Mouse (Mus musculus): ENCODE results near the gene Speg. TPM values are rescaled to one million over a fixed set of nuclear protein-coding genes. Genes with fewer than 3 reads are reported as not detected.

Speg gene
- total RNA-seq, 1 experiment = 31.2 TPM

GRCm38 (mm10) chr1:75476441-75476840 lies 101.3 kb downstream of the Speg start:
- Histone ChIP-seq H3K4me1 (ENCODE audit: control insufficient read depth in 2 of 2, insufficient read depth in 2 of 2, low read length in 2 of 2, poor library complexity in 1 of 2) (peaks cover 4 to 8% of the 10 kb centered on the region in 2 experiments; a peak in 2 of 4 replicates), H3K4me3 (ENCODE audit: insufficient read depth in 1 of 2, low read depth in 1 of 2, low read length in 2 of 2, poor library complexity in 1 of 2, severe bottlenecking in 1 of 2) (no peak overlapping the region), H3K27ac (ENCODE audit: insufficient read depth, low read depth, low read length, poor library complexity, severe bottlenecking) (no peak overlapping the region), H3K9me3 (ENCODE audit: control insufficient read depth, insufficient read depth, low read depth, low read length) (no peaks in the 10 kb centered on the region), H3K36me3 (ENCODE audit: control insufficient read depth, insufficient read depth, low read length, poor library complexity, severe bottlenecking) (peaks cover 27% of the 10 kb centered on the region), H3K9ac (ENCODE audit: insufficient read depth, low read depth, low read length, poor library complexity, severe bottlenecking) (no peak overlapping the region)
- DNase-seq (ENCODE audit: low read depth, low spot score) = no peak
- in situ Hi-C loops (cut with MboI; ENCODE audit: low sequenced_read_pairs in 2 of 2, unreplicated experiment in 2 of 2) = no loop called here
- TF ChIP-seq HCFC1 (IDR thresholded peaks at IDR 0.05; ENCODE audit: borderline replicate concordance, insufficient read depth, low read length) (no peak), ZNF384 (IDR thresholded peaks at IDR 0.05; ENCODE audit: low read depth, low read length) (no peak), CHD2 (IDR thresholded peaks at IDR 0.05; ENCODE audit: low read depth, low read length) (no peak), ZC3H11A (IDR thresholded peaks at IDR 0.05; ENCODE audit: borderline replicate concordance, low read depth, low read length) (no peak), MAFK (IDR thresholded peaks at IDR 0.05; ENCODE audit: insufficient read depth, low read depth, low read length) (no peak)

DNA sequence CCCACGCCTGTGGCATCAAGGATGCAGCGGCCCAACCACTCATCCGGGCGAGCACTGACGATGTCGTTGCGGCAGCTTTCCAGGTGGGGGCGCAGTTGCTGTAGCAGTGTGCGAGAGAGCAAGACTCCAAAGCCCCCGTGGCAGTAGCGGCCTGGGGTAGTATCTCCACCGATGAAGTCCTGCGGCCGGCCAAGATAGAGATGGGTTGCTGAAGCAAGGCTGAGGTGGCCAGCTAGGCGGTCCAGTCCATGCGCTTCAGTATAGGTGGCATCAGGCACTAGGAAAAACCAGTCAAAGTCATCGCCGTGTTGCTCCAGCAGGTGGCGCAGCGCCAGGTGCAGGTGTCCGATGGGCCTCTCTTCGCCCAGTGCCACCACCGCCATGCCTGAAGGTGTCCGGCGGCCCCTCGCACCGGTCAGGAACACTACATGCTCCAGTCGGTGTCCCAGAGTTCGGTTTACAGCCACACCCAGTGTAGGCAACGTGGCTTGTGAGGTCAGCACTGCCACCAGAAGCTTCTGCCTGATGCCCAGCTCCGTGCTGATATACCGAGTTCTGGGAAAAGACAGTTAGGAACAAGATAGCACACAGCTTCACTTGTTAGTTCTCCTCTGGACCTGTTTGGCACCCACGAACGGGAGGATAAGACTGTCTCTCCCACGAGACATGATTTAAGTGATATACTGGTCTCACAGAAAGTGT lies 102.3 kb downstream of the Speg start:
- peak overlapping the region; percentile 18 to 25; a peak in 2 of 4 replicates for H3K4me3 ChIP-seq (ENCODE audit: insufficient read depth in 1 of 2, low read depth in 1 of 2, low read length in 2 of 2, poor library complexity in 1 of 2, severe bottlenecking in 1 of 2)
- H3K36me3 ChIP-seq (ENCODE audit: control insufficient read depth, insufficient read depth, low read length, poor library complexity, severe bottlenecking) = peaks cover 27% of the 10 kb centered on the region
- in situ Hi-C loops (cut with MboI; ENCODE audit: low sequenced_read_pairs in 2 of 2, unreplicated experiment in 2 of 2) = no loop called here
- H3K4me1 ChIP-seq (ENCODE audit: control insufficient read depth in 2 of 2, insufficient read depth in 2 of 2, low read length in 2 of 2, poor library complexity in 1 of 2) = peaks cover 4 to 8% of the 10 kb centered on the region in 2 experiments; a peak in 2 of 4 replicates
- no peak overlapping the region for H3K27ac ChIP-seq (ENCODE audit: insufficient read depth, low read depth, low read length, poor library complexity, severe bottlenecking)
- no peak overlapping the region; the same call in 1 of the 2 replicates for H3K9ac ChIP-seq (ENCODE audit: insufficient read depth, low read depth, low read length, poor library complexity, severe bottlenecking)
- TF ChIP-seq ZNF384 (IDR thresholded peaks at IDR 0.05; ENCODE audit: low read depth, low read length) (0 out of 2 replicates have a peak, but pooled peaks have one; percentile 23), MAFK (IDR thresholded peaks at IDR 0.05; ENCODE audit: insufficient read depth, low read depth, low read length) (no peak), HCFC1 (IDR thresholded peaks at IDR 0.05; ENCODE audit: borderline replicate concordance, insufficient read depth, low read length) (0 out of 2 replicates have a peak, but pooled peaks have one; percentile 25), CHD2 (IDR thresholded peaks at IDR 0.05; ENCODE audit: low read depth, low read length) (no peak), ZC3H11A (IDR thresholded peaks at IDR 0.05; ENCODE audit: borderline replicate concordance, low read depth, low read length) (0 out of 2 replicates have a peak, but pooled peaks have one; percentile 22)
- H3K9me3 ChIP-seq (ENCODE audit: control insufficient read depth, insufficient read depth, low read depth, low read length) = no peaks in the 10 kb centered on the region
- peak; percentile 66 for DNase-seq (ENCODE audit: low read depth, low spot score)

- Histone ChIP-seq H3K4me3 (ENCODE audit: insufficient read depth in 1 of 2, low read depth in 1 of 2, low read length in 2 of 2, poor library complexity in 1 of 2, severe bottlenecking in 1 of 2) (peak overlapping the region; percentile 63 to 84; a peak in 3 of 4 replicates), H3K9me3 (ENCODE audit: control insufficient read depth, insufficient read depth, low read depth, low read length) (no peaks in the 10 kb centered on the region), H3K9ac (ENCODE audit: insufficient read depth, low read depth, low read length, poor library complexity, severe bottlenecking) (no peak overlapping the region), H3K4me1 (ENCODE audit: control insufficient read depth in 2 of 2, insufficient read depth in 2 of 2, low read length in 2 of 2, poor library complexity in 1 of 2) (peaks cover 4 to 8% of the 10 kb centered on the region in 2 experiments; a peak in 2 of 4 replicates), H3K36me3 (ENCODE audit: control insufficient read depth, insufficient read depth, low read length, poor library complexity, severe bottlenecking) (peaks cover 27% of the 10 kb centered on the region), H3K27ac (ENCODE audit: insufficient read depth, low read depth, low read length, poor library complexity, severe bottlenecking) (no peak overlapping the region)
- DNase-seq (ENCODE audit: low read depth, low spot score) = no peak
- TF ChIP-seq ZC3H11A (IDR thresholded peaks at IDR 0.05; ENCODE audit: borderline replicate concordance, low read depth, low read length) (no peak), MAFK (IDR thresholded peaks at IDR 0.05; ENCODE audit: insufficient read depth, low read depth, low read length) (no peak), ZNF384 (IDR thresholded peaks at IDR 0.05; ENCODE audit: low read depth, low read length) (no peak), HCFC1 (IDR thresholded peaks at IDR 0.05; ENCODE audit: borderline replicate concordance, insufficient read depth, low read length) (no peak), CHD2 (IDR thresholded peaks at IDR 0.05; ENCODE audit: low read depth, low read length) (no peak)
- in situ Hi-C loops (cut with MboI; ENCODE audit: low sequenced_read_pairs in 2 of 2, unreplicated experiment in 2 of 2) = no loop called here
These were observed 102.8 kb downstream of the Speg start for GRCm38 (mm10) chr1:75477966-75478290.

GRCm38 (mm10) chr1:75478497-75478896 lies 103.4 kb downstream of the Speg start:
- Histone ChIP-seq H3K4me3 (ENCODE audit: insufficient read depth in 1 of 2, low read depth in 1 of 2, low read length in 2 of 2, poor library complexity in 1 of 2, severe bottlenecking in 1 of 2) (peak overlapping the region; percentile 63 to 84), H3K4me1 (ENCODE audit: control insufficient read depth in 2 of 2, insufficient read depth in 2 of 2, low read length in 2 of 2, poor library complexity in 1 of 2) (peaks cover 4 to 8% of the 10 kb centered on the region in 2 experiments; a peak in 2 of 4 replicates), H3K9ac (ENCODE audit: insufficient read depth, low read depth, low read length, poor library complexity, severe bottlenecking) (peak overlapping the region; percentile 83), H3K9me3 (ENCODE audit: control insufficient read depth, insufficient read depth, low read depth, low read length) (no peaks in the 10 kb centered on the region), H3K27ac (ENCODE audit: insufficient read depth, low read depth, low read length, poor library complexity, severe bottlenecking) (no peak overlapping the region), H3K36me3 (ENCODE audit: control insufficient read depth, insufficient read depth, low read length, poor library complexity, severe bottlenecking) (peaks cover 27% of the 10 kb centered on the region)
- no peak for DNase-seq (ENCODE audit: low read depth, low spot score)
- TF ChIP-seq MAFK (IDR thresholded peaks at IDR 0.05; ENCODE audit: insufficient read depth, low read depth, low read length) (no peak), ZNF384 (IDR thresholded peaks at IDR 0.05; ENCODE audit: low read depth, low read length) (no peak), CHD2 (IDR thresholded peaks at IDR 0.05; ENCODE audit: low read depth, low read length) (no peak), HCFC1 (IDR thresholded peaks at IDR 0.05; ENCODE audit: borderline replicate concordance, insufficient read depth, low read length) (no peak), ZC3H11A (IDR thresholded peaks at IDR 0.05; ENCODE audit: borderline replicate concordance, low read depth, low read length) (no peak)
- in situ Hi-C loops (cut with MboI; ENCODE audit: low sequenced_read_pairs in 2 of 2, unreplicated experiment in 2 of 2) = no loop called here

Measured in ES-E14 (cell line).